Mouse (Mus musculus) CD4-positive, CD25-positive, alpha-beta regulatory T cell (primary cell): Measurements from ENCODE around the gene 9230104L09Rik. TPM values are rescaled to one million over a fixed set of nuclear protein-coding genes. Genes with fewer than 3 reads are reported as not detected.

Experiments
- polyA plus RNA-seq: library from polyadenylated mRNA; unstranded; fragments of 100-300 nt; shearing (Covaris generic); gene quantifications from one replicate; pipeline ENCODE4 v1.2.1, GENCODE M21; 2017

Gene 9230104L09Rik
- not detected for polyA plus RNA-seq

GRCm38 (mm10) chr2:148864966-148865365, at the start of gene 9230104L09Rik:
TSS of gene 9230104L09Rik (minus strand) at chr2:148865038.

GRCm38 (mm10) chr2:148875335-148875811, 10.5 kb upstream of the 9230104L09Rik start, which contains the start of gene Cst3:
TSS of gene Cst3 (minus strand) at chr2:148875692.

GRCm38 (mm10) chr2:148834912-148835311, 29.9 kb downstream of the 9230104L09Rik start, which contains the start of gene Cst9:
TSS of gene Cst9 (plus strand) at chr2:148835147.

GRCm38 (mm10) chr2:148819909-148820308, 44.9 kb downstream of the 9230104L09Rik start, which contains the start of gene Cst13:
TSS of gene Cst13 (plus strand) at chr2:148820081.

GRCm38 (mm10) chr2:148798485-148798884, 66.4 kb downstream of the 9230104L09Rik start, which contains the start of gene Cst8:
TSS of gene Cst8 (plus strand) at chr2:148798785.

Other genes with a start within 250 kb of the 9230104L09Rik start
- 58.2 TPM for gene Nxt1, start 192.4 kb downstream of the 9230104L09Rik start, polyA plus RNA-seq
- 11.7 TPM for gene Gzf1, start 184.0 kb downstream of the 9230104L09Rik start, polyA plus RNA-seq
- gene Napb, start 132.6 kb downstream of the 9230104L09Rik start, polyA plus RNA-seq = 1.6 TPM
- not detected for gene Cstl1, start 114.7 kb downstream of the 9230104L09Rik start, polyA plus RNA-seq
- not detected for gene Cst11, start 93.5 kb downstream of the 9230104L09Rik start, polyA plus RNA-seq
- gene 8030411F24Rik, start 83.0 kb downstream of the 9230104L09Rik start, polyA plus RNA-seq = not detected
- gene Cst12, start 75.7 kb downstream of the 9230104L09Rik start, polyA plus RNA-seq = not detected
- gene Cst8, start 66.3 kb downstream of the 9230104L09Rik start, polyA plus RNA-seq = not detected
- not detected for gene Cst13, start 45.0 kb downstream of the 9230104L09Rik start, polyA plus RNA-seq
- not detected for gene Cst9, start 29.9 kb downstream of the 9230104L09Rik start, polyA plus RNA-seq
- gene Cst3, start 10.7 kb upstream of the 9230104L09Rik start, polyA plus RNA-seq = 140 TPM
- gene Gm1330, start 138.2 kb upstream of the 9230104L09Rik start, polyA plus RNA-seq = not detected
- not detected for gene Gm10750, start 152.2 kb upstream of the 9230104L09Rik start, polyA plus RNA-seq